Mouse (Mus musculus) midbrain, embryonic 11.5 days (tissue): ENCODE results near the gene Caprin1. TPM values are rescaled to one million over a fixed set of nuclear protein-coding genes. Genes with fewer than 3 reads are reported as not detected.

Experiments
- ATAC-seq: fragments of 200-750 bp; cut with Nextera tagmentation; 2 replicates; pipeline ENCODE4 v1.8.0; 2017; ENCODE audit warnings: moderate TSS enrichment, moderate library complexity; ENCODE audit not compliant: low FRiP score
- DNase-seq: peaks from one replicate; pipeline ENCODE4 v3.0.0; 2015; ENCODE audit warnings: low spot score; ENCODE audit errors: missing footprints
- H3K27ac ChIP-seq: fragments of 300-500 bp; sonication (generic); 2 replicates; pipeline ENCODE4 v1.5.1; 2014; ENCODE audit warnings: low read depth, low read length
- H3K27me3 ChIP-seq: fragments of 300-500 bp; sonication (generic); 2 replicates; pipeline ENCODE4 v1.6.1; 2014; ENCODE audit warnings: mild to moderate bottlenecking, low read length, moderate library complexity, mixed read lengths; ENCODE audit not compliant: control insufficient read depth, insufficient read depth
- H3K36me3 ChIP-seq: fragments of 300-500 bp; sonication (generic); 2 replicates; pipeline ENCODE4 v1.6.1; 2014; ENCODE audit warnings: mild to moderate bottlenecking, low read length, moderate library complexity, mixed read lengths; ENCODE audit not compliant: control insufficient read depth, insufficient read depth
- H3K4me1 ChIP-seq: fragments of 300-500 bp; sonication (generic); 2 replicates; pipeline ENCODE4 v1.6.1; 2014; ENCODE audit warnings: low read length; ENCODE audit not compliant: control insufficient read depth, insufficient read depth
- H3K4me2 ChIP-seq: fragments of 300-500 bp; sonication (generic); 2 replicates; pipeline ENCODE4 v1.6.1; 2014; ENCODE audit warnings: mild to moderate bottlenecking, moderate library complexity
- H3K4me3 ChIP-seq: fragments of 300-500 bp; sonication (generic); 2 replicates; pipeline ENCODE4 v1.5.1; 2014; ENCODE audit warnings: low read depth, low read length
- H3K9ac ChIP-seq: fragments of 300-500 bp; sonication (generic); 2 replicates; pipeline ENCODE4 v1.6.1; 2014; ENCODE audit warnings: low read length
- H3K9me3 ChIP-seq: fragments of 300-500 bp; sonication (generic); 2 replicates; pipeline ENCODE4 v1.6.1; 2016; ENCODE audit warnings: low read length; ENCODE audit not compliant: control insufficient read depth
- WGBS: fragments of 180-500 bp; shearing (Covaris S2); extraction: QIAGEN DNeasy Blood & Tissue Kit; methylation state at CpG from one replicate; pipeline ENCODE4 v1.1.7; 2014; 5-methylcytosine and 5-hydroxymethylcytosine counted together
- polyA plus RNA-seq: library from polyadenylated mRNA; unstranded; fragments of >200 nt; fragmentation: Nextera tagmentation; extraction: Ambion mirVana; gene quantifications from 2 replicates; pipeline ENCODE4 v1.2.1, GENCODE M21; 2014

The Caprin1 gene
- polyA plus RNA-seq, 1 experiment from 2014 or later, result 662 TPM

GRCm38 (mm10) chr2:103746761-103747160 is 50.7 kb downstream of the Caprin1 start:
- H3K4me1 ChIP-seq, result no peaks in the 10 kb centered on the region
- H3K27me3 ChIP-seq, result no peaks in the 10 kb centered on the region
- H3K27ac ChIP-seq, result no peak overlapping the region
- H3K36me3 ChIP-seq, result peaks cover 14% of the 10 kb centered on the region
- no peak for ATAC-seq
- DNase-seq, result no peak
- 92% methylated on average over 2 of the region's 2 CpGs for WGBS
- H3K4me2 ChIP-seq, result no peak overlapping the region
- no peaks in the 10 kb centered on the region for H3K9me3 ChIP-seq
- H3K4me3 ChIP-seq, result no peak overlapping the region
- no peak overlapping the region for H3K9ac ChIP-seq

GRCm38 (mm10) chr2:103746096-103746495 is 51.4 kb downstream of the Caprin1 start:
- H3K9me3 ChIP-seq, result no peaks in the 10 kb centered on the region
- H3K4me2 ChIP-seq, result no peak overlapping the region
- DNase-seq (no peak), ATAC-seq (no peak)
- WGBS, result 77% methylated on average over 2 of the region's 2 CpGs
- no peak overlapping the region for H3K9ac ChIP-seq
- peaks cover 9% of the 10 kb centered on the region; the same call in 1 of the 2 replicates for H3K36me3 ChIP-seq
- H3K27ac ChIP-seq, result no peak overlapping the region
- no peaks in the 10 kb centered on the region for H3K4me1 ChIP-seq
- no peak overlapping the region for H3K4me3 ChIP-seq
- no peaks in the 10 kb centered on the region for H3K27me3 ChIP-seq

GRCm38 (mm10) chr2:103745481-103745880 is 52.0 kb downstream of the Caprin1 start:
- DNase-seq (no peak), ATAC-seq (no peak)
- H3K4me2 ChIP-seq, result no peak overlapping the region
- H3K4me1 ChIP-seq, result no peaks in the 10 kb centered on the region
- H3K27ac ChIP-seq, result no peak overlapping the region
- no peak overlapping the region for H3K4me3 ChIP-seq
- H3K9me3 ChIP-seq, result no peaks in the 10 kb centered on the region
- no peak overlapping the region for H3K9ac ChIP-seq
- H3K27me3 ChIP-seq, result no peaks in the 10 kb centered on the region
- 87% methylated on average over 5 of the region's 5 CpGs for WGBS
- peaks cover 6% of the 10 kb centered on the region for H3K36me3 ChIP-seq

- no peak overlapping the region for H3K4me3 ChIP-seq
- no peak for ATAC-seq
- no peak overlapping the region for H3K27ac ChIP-seq
- H3K4me2 ChIP-seq, result no peak overlapping the region
- 84% methylated on average over 7 of the region's 7 CpGs for WGBS
- no peaks in the 10 kb centered on the region for H3K27me3 ChIP-seq
- no peaks in the 10 kb centered on the region for H3K9me3 ChIP-seq
- peaks cover 5% of the 10 kb centered on the region for H3K36me3 ChIP-seq
- peak; percentile 96 for DNase-seq
- H3K4me1 ChIP-seq, result no peaks in the 10 kb centered on the region
- H3K9ac ChIP-seq, result no peak overlapping the region
These were observed 53.5 kb downstream of the Caprin1 start for GRCm38 (mm10) chr2:103743988-103744387.

GRCm38 (mm10) chr2:103743536-103743935 is 53.9 kb downstream of the Caprin1 start:
- WGBS, result 97% methylated on average over 2 of the region's 2 CpGs

GRCm38 (mm10) chr2:103742821-103743220 is 54.6 kb downstream of the Caprin1 start:
- Histone ChIP-seq H3K4me3 (no peak overlapping the region), H3K27ac (no peak overlapping the region), H3K4me2 (no peak overlapping the region), H3K9me3 (no peaks in the 10 kb centered on the region), H3K36me3 (peaks cover 3% of the 10 kb centered on the region), H3K27me3 (no peaks in the 10 kb centered on the region), H3K4me1 (no peaks in the 10 kb centered on the region), H3K9ac (no peak overlapping the region)
- DNase-seq (no peak), ATAC-seq (no peak)
- over 99% methylated on average over 6 of the region's 6 CpGs for WGBS

More at GRCm38 (mm10) chr2:103743536-103743935, 53.9 kb downstream of the Caprin1 start:
- peaks cover 5% of the 10 kb centered on the region for H3K36me3 ChIP-seq
- no peak overlapping the region for H3K9ac ChIP-seq
- no peaks in the 10 kb centered on the region for H3K9me3 ChIP-seq
- H3K27me3 ChIP-seq, result no peaks in the 10 kb centered on the region
- no peaks in the 10 kb centered on the region for H3K4me1 ChIP-seq
- ATAC-seq, result no peak
- H3K27ac ChIP-seq, result no peak overlapping the region
- no peak for DNase-seq
- H3K4me2 ChIP-seq, result no peak overlapping the region
- no peak overlapping the region for H3K4me3 ChIP-seq

GRCm38 (mm10) chr2:103731423-103731822 is 66.0 kb downstream of the Caprin1 start:
- no peak for ATAC-seq
- 91% methylated on average over 6 of the region's 6 CpGs for WGBS
- Histone ChIP-seq H3K27ac (no peak overlapping the region), H3K27me3 (no peaks in the 10 kb centered on the region), H3K36me3 (peaks cover 12% of the 10 kb centered on the region), H3K9ac (no peak overlapping the region), H3K4me1 (no peaks in the 10 kb centered on the region), H3K4me3 (no peak overlapping the region), H3K4me2 (no peak overlapping the region), H3K9me3 (no peaks in the 10 kb centered on the region)
- no peak for DNase-seq

GRCm38 (mm10) chr2:103730999-103731398 is 66.5 kb downstream of the Caprin1 start:
- DNase-seq, result no peak
- WGBS, result 82% methylated on average over 8 of the region's 8 CpGs
- H3K36me3 ChIP-seq, result peaks cover 12% of the 10 kb centered on the region

GRCm38 (mm10) chr2:103728027-103728540 is 69.4 kb downstream of the Caprin1 start:
- Histone ChIP-seq H3K36me3 (peaks cover 12% of the 10 kb centered on the region), H3K4me3 (no peak overlapping the region), H3K9me3 (no peaks in the 10 kb centered on the region), H3K27me3 (no peaks in the 10 kb centered on the region), H3K9ac (no peak overlapping the region), H3K4me2 (no peak overlapping the region), H3K27ac (no peak overlapping the region), H3K4me1 (no peaks in the 10 kb centered on the region)
- DNase-seq, result no peak
- WGBS, result 90% methylated on average over 12 of the region's 12 CpGs
- ATAC-seq, result no peak

More at GRCm38 (mm10) chr2:103730999-103731398, 66.5 kb downstream of the Caprin1 start:
- H3K4me1 ChIP-seq, result no peaks in the 10 kb centered on the region
- no peaks in the 10 kb centered on the region for H3K27me3 ChIP-seq
- no peak for ATAC-seq
- no peak overlapping the region for H3K4me2 ChIP-seq
- H3K9ac ChIP-seq, result no peak overlapping the region
- H3K27ac ChIP-seq, result no peak overlapping the region
- no peak overlapping the region for H3K4me3 ChIP-seq
- no peaks in the 10 kb centered on the region for H3K9me3 ChIP-seq
